Mouse (Mus musculus): Measurements from ENCODE around the gene Hdac9.
A peak's percentile ranks its signal among the peaks of the same experiment; 100 is the strongest.

Gene Hdac9

GRCm38 (mm10) chr12:34697981-34698380 lies 218.9 kb downstream of the Hdac9 start:
- no peak for DNase-seq (ENCODE audit: low read depth)

- no peak for DNase-seq (ENCODE audit: low read depth)
These were observed 220.2 kb downstream of the Hdac9 start for GRCm38 (mm10) chr12:34696736-34697135.

DNA sequence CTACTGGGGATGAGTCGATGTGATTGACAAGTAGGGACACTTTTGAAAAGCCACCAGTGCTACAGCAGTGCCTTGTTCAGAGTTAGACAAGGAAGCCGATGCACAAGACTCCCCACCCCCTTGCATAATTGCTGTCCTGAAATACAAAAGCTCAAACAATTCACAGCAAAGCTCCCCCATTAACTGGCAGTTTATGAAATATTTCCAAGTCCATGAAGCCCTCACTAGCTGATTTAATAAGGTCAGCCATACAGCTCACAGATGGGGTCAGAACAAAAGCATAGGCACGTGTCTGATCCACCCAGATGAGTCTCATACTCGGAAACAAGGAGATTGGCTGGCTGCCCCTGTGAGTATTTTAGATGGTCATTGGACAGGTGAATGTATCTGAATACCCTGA lies 228.0 kb downstream of the Hdac9 start:
- no peak for DNase-seq (ENCODE audit: low read depth)

DNA sequence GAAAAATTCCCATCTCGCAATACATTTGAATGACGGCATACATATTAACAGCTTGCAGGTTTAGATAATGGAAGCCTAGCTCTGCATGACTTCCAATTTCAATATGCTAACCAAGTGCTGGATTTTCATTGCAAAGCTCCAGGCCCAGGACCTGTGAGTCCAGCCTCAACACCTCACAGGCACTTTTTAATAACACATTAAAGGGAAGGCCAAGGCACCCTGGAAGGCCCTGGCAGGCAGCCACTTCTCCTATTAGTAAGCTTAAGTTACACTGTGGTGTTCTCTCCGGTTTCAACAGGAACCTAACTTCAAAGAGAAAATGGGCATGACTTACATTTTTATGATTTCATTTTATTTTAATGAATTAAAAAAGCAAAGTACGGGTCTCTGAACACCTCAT lies 233.5 kb downstream of the Hdac9 start:
- no peak for DNase-seq (ENCODE audit: low read depth)

- DNase-seq (ENCODE audit: low read depth): no peak
These were observed 234.2 kb downstream of the Hdac9 start for GRCm38 (mm10) chr12:34682657-34683056.

DNA sequence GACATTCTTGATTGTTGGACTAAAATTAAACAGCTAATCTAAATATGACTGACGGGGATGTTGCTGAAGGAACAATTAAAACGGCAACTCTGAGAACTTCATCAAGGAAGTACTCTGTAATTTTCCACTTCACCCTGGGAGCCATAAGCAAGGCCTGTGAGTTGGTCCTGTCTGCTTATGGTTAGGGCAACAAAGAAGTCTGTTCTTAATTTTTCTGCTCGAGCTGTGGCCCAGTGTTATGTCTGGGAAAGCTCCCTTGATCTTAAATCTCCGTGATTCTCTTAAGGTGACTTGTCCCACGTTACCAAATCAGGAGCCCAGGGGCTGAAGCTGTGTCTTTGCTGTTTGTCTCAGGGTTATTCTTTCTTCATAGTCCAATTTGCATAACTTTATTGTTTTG lies 236.3 kb downstream of the Hdac9 start:
- no peak for DNase-seq (ENCODE audit: low read depth)

DNA sequence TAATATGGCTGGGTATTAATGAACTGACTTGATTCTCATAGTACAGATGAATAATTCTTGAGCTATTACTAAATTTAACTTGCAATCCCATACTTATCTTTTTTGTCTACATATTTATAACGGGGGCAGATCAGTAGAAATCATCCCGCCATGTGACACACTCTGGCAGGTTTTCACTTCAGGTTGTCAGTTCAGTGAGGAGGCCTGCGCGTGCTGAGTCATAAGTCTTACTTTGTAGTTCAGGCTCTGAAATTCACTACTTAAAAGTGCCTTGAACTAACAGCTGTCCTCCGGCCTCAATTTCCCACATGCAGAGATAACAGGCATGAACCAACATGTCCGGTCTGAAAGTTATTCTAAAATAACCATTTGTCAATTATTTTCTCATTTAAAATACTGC lies 239.8 kb downstream of the Hdac9 start:
- no peak for DNase-seq (ENCODE audit: low read depth)

- DNase-seq (ENCODE audit: low read depth): no peak
These were observed 242.7 kb downstream of the Hdac9 start for GRCm38 (mm10) chr12:34674235-34674634.

DNA sequence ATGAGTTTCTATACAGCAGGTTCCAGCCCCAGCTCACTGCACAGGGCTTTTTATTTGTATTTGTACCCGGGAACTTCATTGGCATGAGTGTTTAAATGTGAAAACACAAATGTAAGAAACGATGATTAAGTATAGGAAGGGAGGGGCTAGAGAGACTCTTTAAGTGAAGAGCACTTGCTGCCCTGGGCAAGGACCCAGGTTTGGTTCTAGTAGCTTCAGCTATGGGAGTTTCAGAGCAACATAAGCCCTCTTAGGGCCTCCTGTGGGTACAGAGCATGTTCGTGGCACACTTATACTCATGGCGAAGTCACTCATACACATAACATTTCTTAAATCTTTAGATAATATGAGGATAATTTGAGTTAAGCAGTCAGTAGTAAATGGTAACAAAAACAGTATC lies 243.4 kb downstream of the Hdac9 start:
- no peak for DNase-seq (ENCODE audit: low read depth)

DNA sequence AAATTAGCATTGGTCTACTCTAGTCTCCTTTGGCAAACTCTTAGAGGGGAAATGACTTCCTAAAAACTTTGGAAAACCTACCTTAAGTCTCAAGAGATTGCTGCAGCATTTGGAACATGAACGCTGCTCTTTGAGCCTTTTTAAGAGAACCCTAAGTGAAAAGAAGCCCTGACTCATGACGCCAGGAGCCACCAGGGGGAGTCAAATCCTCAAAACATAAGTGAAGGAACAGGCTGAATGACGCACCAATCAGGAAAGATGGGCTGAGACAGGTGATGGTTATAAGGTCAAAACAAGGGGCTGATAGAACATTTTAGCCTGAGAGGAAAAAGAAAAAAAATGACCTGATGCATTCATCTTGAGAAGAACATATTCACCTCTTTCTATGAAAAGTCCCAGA lies 252.1 kb downstream of the Hdac9 start:
- DNase-seq (ENCODE audit: low read depth): peak; percentile 65

DNA sequence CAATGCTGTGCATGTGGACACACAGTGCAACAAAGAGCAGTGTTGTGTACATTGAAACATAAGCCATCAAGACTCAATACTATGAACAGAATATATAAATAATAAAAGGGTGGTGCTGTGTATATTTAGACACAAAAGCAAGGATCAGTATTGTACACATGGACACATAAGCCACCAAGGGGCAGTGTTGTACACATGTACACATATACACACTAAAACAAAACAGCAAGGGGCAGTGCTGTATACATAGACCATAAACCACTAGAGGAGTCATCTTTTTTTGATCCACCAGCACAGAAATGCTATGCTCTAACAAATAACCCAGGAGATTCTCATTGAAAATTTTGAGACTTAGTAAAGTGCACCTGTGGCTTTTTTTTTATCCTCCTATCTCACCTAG lies 255.5 kb downstream of the Hdac9 start:
- no peak for DNase-seq (ENCODE audit: low read depth)

DNA sequence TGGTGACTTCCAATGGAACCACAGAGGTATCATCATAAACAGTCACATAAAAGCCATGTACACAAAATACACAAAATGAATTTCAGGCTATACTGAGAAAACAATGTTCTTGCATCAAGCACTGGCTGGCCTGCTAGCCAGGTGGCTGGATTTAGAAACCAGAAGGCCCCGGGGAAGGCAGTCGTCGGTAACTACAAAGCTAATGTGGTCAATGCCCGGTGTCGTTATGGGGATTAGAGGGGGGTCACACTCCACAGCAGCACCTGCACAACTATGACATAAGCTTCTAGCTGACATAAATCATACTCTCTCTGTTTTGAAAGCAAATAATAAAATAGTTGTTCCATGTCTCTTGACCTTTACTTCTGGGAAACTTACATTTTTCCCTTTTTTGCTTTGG lies 256.9 kb downstream of the Hdac9 start:
- DNase-seq (ENCODE audit: low read depth): no peak

DNA sequence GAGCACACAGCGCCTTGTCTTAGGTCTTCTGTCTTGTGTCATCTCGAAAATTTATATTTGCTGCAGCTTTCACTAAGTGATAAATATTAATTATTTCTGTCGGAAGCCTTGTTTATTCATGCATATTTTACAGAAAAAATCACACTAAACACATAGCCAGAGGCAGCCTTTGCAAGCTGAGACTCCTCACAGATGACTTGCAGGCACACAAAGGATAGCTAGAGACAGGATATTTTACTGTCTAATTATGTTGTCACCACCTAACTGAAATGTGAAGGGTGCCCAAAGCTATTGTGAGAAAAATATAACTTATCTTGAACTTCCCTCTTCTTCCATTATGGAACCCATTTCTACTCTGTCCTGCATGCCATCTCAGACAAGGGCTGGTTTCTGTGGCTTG lies 258.3 kb downstream of the Hdac9 start:
- no peak for DNase-seq (ENCODE audit: low read depth)

DNA sequence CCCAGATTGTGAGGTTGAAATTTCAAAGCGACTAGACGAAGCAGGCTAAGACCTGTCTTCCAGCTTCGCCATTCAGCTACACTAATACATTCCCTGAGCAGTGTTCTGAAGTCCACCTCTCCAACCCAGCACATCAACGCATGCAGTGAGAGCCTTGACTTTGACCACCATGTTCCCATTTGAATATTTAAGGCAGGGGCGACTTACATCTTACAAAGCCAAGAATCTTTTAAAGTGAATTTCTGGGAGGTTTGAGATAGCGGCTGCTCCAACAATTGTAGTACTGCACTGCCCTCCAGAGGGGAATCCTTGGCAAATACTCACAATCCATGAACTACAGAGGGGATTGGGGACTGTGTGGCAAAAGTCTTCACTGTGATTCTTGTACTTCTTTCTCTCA lies 258.8 kb downstream of the Hdac9 start:
- DNase-seq (ENCODE audit: low read depth): peak; percentile 9

DNA sequence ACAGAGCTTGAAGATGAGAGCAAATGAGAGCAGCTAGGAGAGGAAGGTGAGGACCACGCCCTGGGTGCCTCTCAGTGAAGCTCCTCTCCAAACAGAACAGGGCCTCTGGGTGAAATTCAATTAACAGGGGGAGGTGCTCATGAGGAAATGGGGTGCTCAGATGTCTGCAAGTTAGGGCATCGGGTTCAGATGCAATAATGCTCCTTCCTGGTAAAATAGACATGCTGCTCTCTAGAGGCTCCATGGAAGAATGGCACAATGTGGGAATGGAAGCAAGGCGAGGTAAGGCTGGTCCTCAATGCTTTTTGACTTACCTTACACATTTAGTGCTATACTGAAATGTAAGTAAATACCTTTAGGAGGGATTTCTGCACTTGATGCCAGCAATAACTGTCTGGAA lies 263.3 kb downstream of the Hdac9 start:
- DNase-seq (ENCODE audit: low read depth): no peak

DNA sequence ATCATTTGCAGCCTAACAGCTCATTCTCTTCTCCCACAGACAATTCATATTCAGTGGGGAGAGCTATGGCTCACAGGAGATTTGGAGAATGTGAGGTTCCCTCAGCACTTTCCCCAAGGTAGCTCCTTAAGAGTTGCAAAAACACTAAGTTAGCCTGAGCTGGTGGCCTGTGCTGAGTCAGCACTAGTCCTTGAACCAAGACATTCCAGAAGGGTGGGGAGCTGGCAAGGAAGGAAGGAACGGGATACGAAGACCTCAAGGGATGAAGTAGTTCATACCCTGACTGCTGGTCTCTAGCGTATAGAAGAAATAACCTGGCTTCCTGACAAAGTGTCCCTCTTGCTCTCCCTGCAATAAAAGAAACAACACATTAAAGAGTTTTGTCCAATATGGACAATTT lies 268.1 kb downstream of the Hdac9 start:
- DNase-seq (ENCODE audit: low read depth): no peak

- DNase-seq (ENCODE audit: low read depth): no peak
These were observed 275.1 kb downstream of the Hdac9 start for GRCm38 (mm10) chr12:34641705-34642259.

DNA sequence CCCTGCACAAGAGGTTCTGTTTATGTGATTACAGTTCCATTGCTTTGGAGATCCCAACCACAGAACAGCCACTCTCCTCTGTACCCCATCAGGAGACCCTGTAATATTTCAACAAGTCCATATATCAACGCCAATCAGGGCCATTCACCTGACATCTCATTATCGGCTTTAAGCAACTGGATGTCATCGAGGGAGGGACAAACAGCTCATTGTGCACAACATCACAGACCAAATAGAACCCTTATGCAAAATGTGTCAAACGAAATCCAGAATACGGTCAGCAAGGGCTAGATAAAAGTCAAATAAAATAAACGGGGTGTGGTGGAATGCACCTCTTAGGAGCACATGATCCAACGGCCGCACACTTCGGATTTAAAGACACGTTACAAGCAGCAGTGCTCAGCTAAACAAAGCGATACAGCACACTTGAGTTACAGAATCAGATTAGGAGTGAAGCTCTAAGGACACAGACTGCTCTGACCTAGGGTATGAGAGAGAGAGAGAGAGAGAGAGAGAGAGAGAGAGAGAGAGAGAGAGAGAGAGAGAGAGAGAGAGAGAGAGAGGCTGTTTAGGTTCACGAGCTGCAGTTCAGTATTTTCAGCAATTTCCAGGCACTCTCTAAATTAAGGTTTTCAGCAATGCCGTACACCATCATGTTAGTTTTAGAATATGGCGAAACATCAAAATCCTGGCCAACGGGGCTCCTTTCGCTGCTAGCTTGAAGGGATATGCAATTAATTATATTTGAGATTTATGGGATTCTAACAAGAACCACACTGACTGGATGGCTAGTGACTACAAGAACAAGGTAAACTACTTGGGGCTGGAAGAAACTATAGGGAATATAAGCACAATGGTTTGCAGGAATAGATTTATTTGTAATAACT lies 279.4 kb downstream of the Hdac9 start:
- no peak for DNase-seq (ENCODE audit: low read depth)

DNA sequence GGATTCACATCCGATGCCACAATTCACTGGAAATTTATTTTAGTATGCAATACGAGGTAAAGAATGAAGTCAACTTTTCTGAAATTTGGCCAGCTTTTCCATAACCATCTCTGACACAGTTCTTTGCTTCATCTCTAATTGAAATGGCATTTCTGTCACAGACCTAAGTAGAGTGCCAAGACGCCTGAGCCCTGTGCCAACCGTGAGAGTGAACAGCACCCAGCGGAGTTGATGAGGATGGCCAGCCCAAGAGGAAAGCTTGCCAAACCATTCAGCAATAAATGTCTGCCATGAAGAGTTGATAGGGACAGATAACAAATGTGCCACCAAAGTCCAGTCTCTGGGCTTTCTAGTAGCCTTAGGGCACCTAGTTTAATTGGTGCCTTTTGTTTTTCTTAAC lies 297.8 kb downstream of the Hdac9 start:
- no peak for DNase-seq (ENCODE audit: low read depth)

GRCm38 (mm10) chr12:34618321-34618720 lies 298.6 kb downstream of the Hdac9 start:
- no peak for DNase-seq (ENCODE audit: low read depth)

DNA sequence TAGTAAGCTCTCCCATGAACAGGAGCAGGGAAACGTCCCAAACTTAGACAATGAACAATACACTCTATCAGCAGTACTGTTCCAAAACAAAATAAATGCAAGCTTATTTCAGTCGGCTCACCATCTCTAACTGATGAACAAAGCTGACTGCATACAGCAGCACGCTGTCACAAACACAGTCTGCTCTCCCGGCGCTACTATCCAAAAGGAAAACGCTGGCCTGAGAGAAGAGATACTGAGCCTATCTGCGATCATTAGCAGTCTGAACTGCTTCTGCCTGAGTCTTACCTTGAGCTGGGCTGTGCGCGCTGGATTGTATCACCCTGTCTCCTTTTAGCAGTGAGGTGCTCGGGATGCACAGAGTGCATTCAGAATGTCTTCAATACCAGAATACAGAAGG lies 299.1 kb downstream of the Hdac9 start:
- DNase-seq (ENCODE audit: low read depth): no peak

DNA sequence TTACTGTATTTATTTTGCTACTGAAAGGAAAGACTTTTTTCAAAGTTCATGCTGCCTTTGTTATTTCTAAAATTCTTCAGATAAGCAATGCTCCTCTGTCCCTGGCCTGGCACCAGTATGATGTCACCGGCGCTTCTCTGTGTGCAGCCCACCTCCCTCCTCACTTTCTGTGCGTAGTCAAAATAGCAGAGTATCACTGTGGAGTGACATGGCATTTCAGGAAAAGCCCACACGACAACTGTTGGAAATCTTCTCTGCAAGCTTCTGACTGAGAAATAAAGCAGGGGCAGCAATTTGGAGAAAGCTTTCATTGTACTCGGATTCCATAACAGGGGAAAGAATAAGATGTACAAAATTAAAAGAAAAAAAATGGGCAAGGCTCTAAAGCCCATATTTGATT lies 302.1 kb downstream of the Hdac9 start:
- no peak for DNase-seq (ENCODE audit: low read depth)

DNA sequence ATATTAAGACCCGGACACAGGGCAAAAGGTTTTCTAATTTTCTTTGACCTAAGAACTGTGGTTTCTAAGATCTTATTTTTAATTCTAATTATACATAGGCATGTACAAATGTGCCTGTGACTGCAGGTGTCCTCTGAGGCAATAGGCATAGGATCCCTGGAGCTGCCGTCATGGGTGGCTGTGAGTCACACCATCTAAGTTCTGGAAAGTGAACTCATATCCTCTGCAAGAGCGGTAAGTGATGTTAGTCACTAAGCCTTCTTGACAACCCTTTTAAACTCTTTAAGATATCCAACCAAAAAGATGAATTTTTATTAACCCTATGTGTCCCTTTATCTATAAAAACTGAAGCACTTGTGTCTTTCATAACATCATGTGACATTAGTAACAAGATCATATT lies 304.4 kb downstream of the Hdac9 start:
- no peak for DNase-seq (ENCODE audit: low read depth)

- DNase-seq (ENCODE audit: low read depth): no peak
These were observed 312.4 kb downstream of the Hdac9 start for GRCm38 (mm10) chr12:34604521-34604920.
